Mouse (Mus musculus): ENCODE data around the gene Exoc7.

- no peak for TF ChIP-seq CTCF (IDR thresholded peaks at IDR 0.05; ENCODE audit: borderline replicate concordance, insufficient read depth, low read depth, low read length)
- no peak for TF ChIP-seq POLR2A (IDR thresholded peaks at IDR 0.05; ENCODE audit: borderline replicate concordance, insufficient read depth, low read length)
Observed at GRCm38 (mm10) chr11:116268313-116268712, 38.7 kb downstream of the Exoc7 start.

Measured in cerebellum, adult 2 months (tissue).